Mouse (Mus musculus) embryo, embryonic 10.5 days (tissue): ENCODE results near the gene Pde8a.
A peak's percentile ranks its signal among the peaks of the same experiment; 100 is the strongest.
"Not testable (repeated sequence)": the region's sequence is repeated elsewhere in the genome, so short reads cannot be mapped to it uniquely, and the experiment has no call there.

Source experiments
- DNase-seq: peaks from one replicate; pipeline ENCODE4 v3.0.0-alpha.2; 2015; ENCODE audit warnings: low spot score

Gene Pde8a

GRCm38 (mm10) chr7:81213347-81214152 is at the start of gene Pde8a:
TSS of gene Pde8a (plus strand) at chr7:81213596.
- no peak for DNase-seq

- no peak for DNase-seq
These were observed 49.0 kb upstream of the Pde8a start for GRCm38 (mm10) chr7:81164411-81164810.

- peak; percentile 80 for DNase-seq
These were observed 46.3 kb upstream of the Pde8a start for GRCm38 (mm10) chr7:81167124-81167523.

DNA sequence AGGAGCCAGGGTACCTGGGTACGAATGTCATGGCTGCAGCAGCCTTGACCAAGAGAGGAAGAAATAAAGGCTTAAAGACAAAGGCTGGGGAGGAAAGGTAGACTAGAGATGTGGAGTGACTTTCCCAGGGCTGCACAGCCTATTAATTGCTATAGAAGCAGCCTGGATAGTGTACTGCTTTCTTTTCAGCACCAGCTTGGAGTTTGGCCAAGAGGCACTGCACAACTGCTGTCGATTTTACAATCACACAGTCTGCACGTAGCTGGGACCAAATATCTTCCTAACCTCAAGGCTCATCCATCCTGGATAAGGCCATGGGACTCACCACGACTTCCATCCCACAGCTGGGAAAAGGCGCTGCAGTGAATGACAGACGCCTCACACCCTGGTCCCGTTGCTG is 44.0 kb upstream of the Pde8a start:
- DNase-seq, result no peak

- no peak for DNase-seq
These were observed 39.5 kb upstream of the Pde8a start for GRCm38 (mm10) chr7:81173931-81174330.

DNA sequence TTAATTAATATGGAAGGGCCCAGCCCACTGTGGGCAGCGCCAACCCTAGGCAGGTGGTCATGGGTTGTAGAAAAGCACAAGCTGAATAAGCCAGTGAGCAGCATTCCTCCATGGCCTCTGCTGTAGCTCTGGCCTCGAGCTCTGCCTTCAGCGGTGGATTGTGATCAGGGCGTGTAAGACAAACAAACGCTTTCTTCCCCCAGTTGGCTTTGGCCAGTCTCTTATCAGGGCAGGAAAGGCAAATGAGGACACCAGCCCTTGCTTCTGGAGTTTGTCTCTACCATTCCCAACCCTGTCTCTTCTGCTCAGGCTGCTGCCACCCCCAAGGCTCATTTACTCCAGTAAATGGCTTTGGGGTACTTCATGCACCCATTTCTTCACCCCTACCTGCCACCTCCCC is 38.7 kb upstream of the Pde8a start:
- no peak for DNase-seq

DNA sequence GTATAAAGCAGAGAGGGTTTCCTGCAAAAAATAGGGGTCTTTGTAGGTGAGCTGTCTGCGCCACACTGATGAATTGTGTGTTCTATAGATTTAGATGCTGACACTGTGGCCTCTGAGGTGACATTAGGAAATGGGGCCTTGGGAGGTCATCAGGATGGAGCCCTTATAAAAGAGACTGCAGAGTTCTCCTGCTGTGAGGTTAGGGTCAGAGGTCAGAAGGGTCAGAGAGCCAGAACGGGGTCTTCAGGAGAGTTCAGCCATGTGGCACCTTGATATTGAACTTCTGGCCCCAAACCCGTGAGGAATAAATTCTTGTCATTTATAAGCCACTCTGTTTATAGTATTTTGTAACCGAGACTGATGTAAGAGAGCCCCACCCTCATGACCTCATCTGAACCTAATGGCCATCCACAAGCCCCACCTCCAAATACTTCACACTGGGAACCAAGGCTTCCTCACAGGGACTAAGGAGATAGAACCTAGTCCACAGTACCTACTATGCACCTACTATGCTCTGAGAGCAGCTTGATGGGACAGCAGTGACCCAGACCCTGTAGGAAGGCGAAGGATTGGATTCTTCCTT is 37.1 kb upstream of the Pde8a start:
- peak; percentile 56 for DNase-seq

GRCm38 (mm10) chr7:81179494-81179893 is 33.9 kb upstream of the Pde8a start:
- no peak for DNase-seq

GRCm38 (mm10) chr7:81182492-81183175 is 30.8 kb upstream of the Pde8a start:
- no peak for DNase-seq

DNA sequence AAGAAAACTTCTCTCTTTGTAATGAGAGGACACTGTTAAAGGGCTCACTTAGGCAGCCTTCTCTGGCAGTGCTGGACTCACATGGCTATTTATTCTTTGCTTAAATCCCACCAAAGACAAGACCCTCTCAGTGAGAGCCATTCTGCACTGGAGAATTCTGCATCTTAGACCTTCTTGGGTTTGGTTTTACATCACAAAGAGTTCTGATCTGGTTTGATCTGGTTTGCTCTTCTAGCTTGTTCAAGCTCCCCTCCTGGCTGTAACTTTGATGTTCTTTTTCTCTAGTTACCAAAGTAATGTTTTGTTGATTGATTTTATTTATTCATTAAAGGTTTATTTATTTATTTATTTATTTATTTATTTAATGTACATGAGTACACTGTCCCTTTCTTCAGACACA is 30.2 kb upstream of the Pde8a start:
- no peak for DNase-seq

- DNase-seq, result no peak
These were observed 29.3 kb upstream of the Pde8a start for GRCm38 (mm10) chr7:81184136-81184535.

- no peak for DNase-seq
These were observed 28.7 kb upstream of the Pde8a start for GRCm38 (mm10) chr7:81184651-81185050.

GRCm38 (mm10) chr7:81186036-81186435 is 27.4 kb upstream of the Pde8a start:
- not testable (repeated sequence) for DNase-seq

GRCm38 (mm10) chr7:81189180-81189579 is 24.2 kb upstream of the Pde8a start:
- DNase-seq, result no peak

- DNase-seq, result no peak
These were observed 17.9 kb upstream of the Pde8a start for GRCm38 (mm10) chr7:81195509-81195908.

DNA sequence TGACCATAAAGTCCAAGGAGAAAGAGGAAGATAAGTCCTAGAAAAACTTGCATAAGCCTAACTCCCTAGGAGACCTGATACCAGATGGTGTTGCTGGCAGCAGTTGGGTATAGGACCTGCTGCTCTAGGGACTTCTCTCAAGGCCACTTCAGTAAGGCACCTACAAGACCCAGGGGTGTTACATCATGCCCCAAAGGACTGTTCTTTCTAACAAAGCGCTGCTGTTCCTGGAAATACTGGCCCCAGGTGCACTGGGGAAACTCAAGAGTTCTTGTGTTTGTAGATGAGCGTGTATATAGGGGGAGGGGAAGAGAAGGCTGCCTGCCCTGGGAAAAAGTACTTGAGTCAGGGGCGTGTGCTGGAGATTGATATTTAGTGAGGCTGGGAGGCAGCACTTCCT is 16.6 kb upstream of the Pde8a start:
- DNase-seq, result no peak

DNA sequence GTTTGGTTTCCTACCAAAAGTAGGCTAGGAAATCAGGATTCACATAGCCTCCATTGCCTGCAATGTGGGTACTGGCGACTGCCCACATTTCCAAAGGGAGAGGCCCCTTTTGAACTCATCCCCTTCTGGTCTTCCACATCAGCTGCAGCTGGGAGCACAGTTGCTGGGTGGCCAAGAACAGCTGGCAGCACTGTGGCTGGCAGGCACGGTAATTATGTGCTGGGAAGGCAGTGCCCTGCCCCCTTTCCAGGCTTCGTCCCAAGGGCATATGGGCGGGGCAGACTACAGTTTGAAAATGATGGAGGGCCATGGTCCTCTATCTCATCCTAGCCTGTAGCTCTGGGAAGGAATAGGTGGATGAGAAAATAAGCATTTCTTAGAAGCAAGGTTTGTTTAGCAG is 14.9 kb upstream of the Pde8a start:
- DNase-seq, result peak; percentile 29

GRCm38 (mm10) chr7:81199109-81199508 is 14.3 kb upstream of the Pde8a start:
- no peak for DNase-seq

- DNase-seq, result no peak
These were observed 13.6 kb upstream of the Pde8a start for GRCm38 (mm10) chr7:81199757-81200156.

- no peak for DNase-seq
These were observed 11.0 kb upstream of the Pde8a start for GRCm38 (mm10) chr7:81202389-81202788.

GRCm38 (mm10) chr7:81203576-81203975 is 9.8 kb upstream of the Pde8a start:
- DNase-seq, result not testable (repeated sequence)

DNA sequence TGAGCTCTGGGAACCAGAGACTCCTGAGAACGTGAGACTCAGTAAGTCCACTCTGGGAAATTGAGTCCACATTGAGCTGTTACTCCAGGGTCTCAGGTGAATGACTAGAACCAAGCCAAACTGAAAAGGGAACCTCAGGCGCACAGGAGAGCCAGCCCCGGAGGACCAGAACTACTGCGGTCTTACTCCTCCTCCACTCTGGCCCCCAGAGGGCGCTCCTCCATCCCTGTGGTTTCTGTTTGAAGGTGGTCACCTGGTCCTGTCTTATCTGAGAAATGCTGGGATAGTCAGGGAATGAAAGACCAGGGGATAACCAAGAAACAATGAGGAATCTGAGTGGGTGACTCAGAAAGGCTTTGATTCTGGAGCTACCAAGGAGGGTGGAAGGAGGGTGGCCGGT is 4.5 kb upstream of the Pde8a start:
- DNase-seq, result peak; percentile 75
